Mouse (Mus musculus) lung, adult 2 months (tissue): ENCODE data around the gene Mid1ip1. TPM values are rescaled to one million over a fixed set of nuclear protein-coding genes. Genes with fewer than 3 reads are reported as not detected.

Experiments
- DNase-seq: peaks from one replicate; pipeline ENCODE4 v3.0.0; 2022
- H3K4me1 ChIP-seq: fragments of 200-500 bp; 2 replicates; pipeline ENCODE4 v1.6.1; 2011; ENCODE audit warnings: low read length; ENCODE audit not compliant: control insufficient read depth, insufficient read depth
- H3K4me3 ChIP-seq: fragments of 200-500 bp; replicated peaks from 2 replicates; pipeline ENCODE3; 2011; ENCODE audit warnings: low read depth, mild to moderate bottlenecking, control low read depth, low read length; ENCODE audit errors: extremely low read depth
- CTCF ChIP-seq: fragments of 200-500 bp; IDR thresholded peaks from 2 replicates; pipeline ENCODE4 v1.5.1; 2011; ENCODE audit warnings: mild to moderate bottlenecking, low read length, control low read depth; ENCODE audit not compliant: insufficient read depth
- POLR2A ChIP-seq: fragments of 200-500 bp; IDR thresholded peaks from 2 replicates; pipeline ENCODE4 v1.6.1; 2011; ENCODE audit warnings: low read depth, mild to moderate bottlenecking, control low read depth, low read length, borderline replicate concordance; ENCODE audit errors: extremely low read depth
- WGBS: fragments of 180-500 bp; shearing (Covaris S2); methylation state at CpG from one replicate; pipeline ENCODE4 v1.1.7; 2018; 5-methylcytosine and 5-hydroxymethylcytosine counted together
- polyA plus RNA-seq: library from polyadenylated mRNA; depleted of rRNA; stranded (reverse); fragments of >200 nt; gene quantifications from 2 replicates; pipeline ENCODE4 v1.2.3, GENCODE M21; 2012; rRNA removed

Mid1ip1 gene
- polyA plus RNA-seq, 1 experiment = 159 TPM

DNA sequence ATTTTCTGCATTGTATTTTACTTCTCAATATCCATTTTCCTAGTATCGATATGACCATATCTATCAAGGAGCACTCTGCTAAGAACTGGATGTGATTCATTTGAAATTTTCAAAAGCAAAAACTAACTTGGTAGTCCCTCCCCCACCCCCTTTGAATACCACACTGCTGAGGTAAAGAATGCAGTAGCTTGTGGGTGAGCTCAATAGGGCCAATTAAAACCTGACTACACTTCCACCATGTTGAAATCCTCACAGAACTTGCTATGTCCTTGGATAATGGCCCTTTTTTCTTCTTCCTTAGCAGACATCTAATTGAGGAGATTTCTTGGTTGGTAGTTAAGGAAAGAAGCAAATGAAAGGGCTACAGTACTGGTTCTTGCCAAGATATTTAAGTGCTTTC lies 9.8 kb downstream of the Mid1ip1 start:
- Histone ChIP-seq H3K4me1 (no peaks in the 10 kb centered on the region; the same call in 1 of the 2 replicates), H3K4me3 (no peak overlapping the region)
- TF ChIP-seq POLR2A (no peak), CTCF (no peak)
- DNase-seq = no peak
- 94% methylated on average over 1 of the region's 1 CpGs for WGBS

DNA sequence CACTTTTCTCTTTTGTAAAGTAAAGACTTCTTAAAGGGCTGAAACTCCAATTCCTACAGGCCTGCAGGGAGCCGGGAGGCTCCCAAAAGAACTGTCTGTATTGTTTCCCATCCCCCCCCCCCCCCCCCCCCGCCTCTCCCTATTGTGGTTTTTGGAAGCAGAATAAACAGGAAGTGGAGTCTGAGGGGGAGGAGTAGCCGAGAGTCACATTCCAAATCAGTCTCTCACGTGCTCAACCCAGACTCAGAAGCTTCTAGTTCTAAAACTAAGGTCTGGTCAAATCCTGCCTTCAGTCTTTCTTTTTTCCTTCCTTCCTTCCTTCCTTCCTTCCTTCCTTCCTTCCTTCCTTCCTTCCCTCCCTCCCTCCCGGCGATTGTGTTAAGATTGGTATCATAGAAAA lies 14.7 kb downstream of the Mid1ip1 start:
- 27% methylated on average over 6 of the region's 6 CpGs for WGBS

DNA sequence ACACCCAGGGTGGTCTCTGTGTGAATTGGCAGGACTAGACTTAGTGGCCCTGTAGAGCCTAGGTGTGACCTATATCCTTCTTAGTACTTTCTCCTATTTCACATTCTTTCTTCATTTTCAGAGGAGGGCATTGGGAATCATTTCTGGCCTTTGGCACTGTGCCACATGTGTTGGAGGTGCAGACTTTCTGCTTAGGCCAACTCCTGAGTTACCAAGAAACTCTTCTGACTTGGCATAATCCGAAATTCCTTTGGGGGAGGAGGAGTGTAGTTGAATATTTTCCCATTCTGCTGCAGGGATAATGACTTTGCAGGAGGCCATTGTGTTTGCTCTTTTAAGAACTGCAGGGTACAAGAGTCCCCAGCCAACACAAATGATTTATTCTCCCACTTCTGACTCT lies 19.6 kb downstream of the Mid1ip1 start:
- no peak overlapping the region for H3K4me3 ChIP-seq
- WGBS = 27% methylated on average over 1 of the region's 1 CpGs
- no peak for TF ChIP-seq POLR2A
- TF ChIP-seq CTCF = no peak
- H3K4me1 ChIP-seq = peaks cover 5% of the 10 kb centered on the region
- DNase-seq = no peak

More for the DNA sequence above, 14.7 kb downstream of the Mid1ip1 start:
- H3K4me3 ChIP-seq = no peak overlapping the region
- no peak for DNase-seq
- TF ChIP-seq POLR2A (no peak), CTCF (no peak)
- H3K4me1 ChIP-seq = peaks cover 5% of the 10 kb centered on the region

DNA sequence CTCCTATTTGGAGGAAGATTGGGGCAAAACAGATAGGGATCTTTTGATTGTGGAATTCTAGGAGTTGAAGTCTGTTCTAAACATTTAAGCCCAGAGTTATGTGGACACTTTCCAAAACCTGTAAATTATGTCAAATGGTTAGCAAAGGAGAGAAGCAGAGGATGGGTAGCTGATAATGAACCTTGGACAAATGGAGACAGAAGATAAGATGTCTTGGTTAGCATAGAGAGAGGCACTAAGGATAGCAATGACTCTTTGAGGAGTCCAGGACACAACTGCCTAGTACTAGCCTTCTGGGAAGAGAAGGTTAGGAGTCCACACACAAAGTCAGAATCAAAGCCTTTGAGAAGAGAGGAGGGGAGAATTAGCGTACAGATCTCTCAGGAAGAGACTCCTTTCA lies 20.1 kb downstream of the Mid1ip1 start:
- Histone ChIP-seq H3K4me1 (peaks cover 5% of the 10 kb centered on the region), H3K4me3 (no peak overlapping the region)
- TF ChIP-seq CTCF = no peak
- DNase-seq = no peak
- WGBS = 60% methylated on average over 1 of the region's 1 CpGs

DNA sequence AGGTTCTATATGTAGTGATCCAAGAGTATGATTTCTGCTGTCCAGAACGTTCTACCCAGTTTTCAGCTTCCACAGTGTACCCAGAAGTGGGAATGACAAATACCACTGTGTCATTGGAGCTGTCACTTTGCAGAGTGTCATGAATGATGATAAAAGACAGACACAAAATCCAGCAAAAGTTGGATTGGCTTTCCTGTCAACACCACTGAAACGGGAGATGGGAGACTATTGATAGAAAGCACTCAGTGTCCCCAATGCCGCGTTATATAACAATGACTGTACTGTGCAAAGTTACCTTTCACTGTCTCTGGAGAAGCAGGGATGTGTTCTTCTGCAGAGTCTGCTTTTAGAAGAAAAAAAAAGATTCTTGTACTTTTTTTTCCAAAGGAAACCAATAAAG lies 44.1 kb downstream of the Mid1ip1 start:
- TF ChIP-seq CTCF (no peak), POLR2A (no peak)
- WGBS = 73% methylated on average over 4 of the region's 4 CpGs
- 0 out of 2 replicates have a peak, but pooled peaks cover 2% of the 10 kb centered on the region for H3K4me1 ChIP-seq
- no peak overlapping the region for H3K4me3 ChIP-seq
- no peak for DNase-seq

DNA sequence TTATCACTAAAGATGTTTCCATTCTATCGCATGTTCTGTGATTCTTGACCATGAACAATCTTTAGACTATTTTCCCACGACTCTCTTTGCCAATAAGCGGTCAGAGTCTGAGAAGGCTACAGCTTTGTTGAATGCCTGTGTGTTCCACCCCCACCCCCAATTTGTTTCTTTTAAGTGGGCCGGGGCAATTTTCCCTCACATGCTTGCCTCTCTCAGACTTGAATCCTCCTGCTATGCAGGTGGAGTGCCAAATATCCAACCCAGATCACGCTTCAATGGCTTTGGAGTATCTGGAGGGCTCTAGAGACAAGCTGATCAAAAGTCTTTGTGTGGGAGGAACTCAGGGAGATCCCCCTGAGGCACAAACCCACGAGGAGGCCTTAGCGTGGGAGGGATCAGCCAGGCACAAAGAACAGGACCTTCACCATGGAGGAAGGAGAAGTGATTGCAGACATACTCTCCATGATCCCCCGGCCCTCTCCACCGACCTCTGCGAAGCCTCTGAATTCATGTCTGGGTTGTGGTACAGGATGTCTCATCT lies 48.7 kb downstream of the Mid1ip1 start:
- Histone ChIP-seq H3K4me1 (0 out of 2 replicates have a peak, but pooled peaks cover 2% of the 10 kb centered on the region), H3K4me3 (no peak overlapping the region)
- DNase-seq = no peak
- WGBS = 66% methylated on average over 10 of the region's 10 CpGs
- TF ChIP-seq POLR2A (no peak), CTCF (no peak)

Other genes starting within 250 kb of the Mid1ip1 start
- gene Tspan7, start 229.9 kb upstream of the Mid1ip1 start, polyA plus RNA-seq = 635 and 712 TPM in 2 replicates